Mouse (Mus musculus) common myeloid progenitor, adult 5-6 weeks (primary cell): Measurements from ENCODE around the gene Agbl5. TPM values are rescaled to one million over a fixed set of nuclear protein-coding genes. Genes with fewer than 3 reads are reported as not detected.

ENCODE experiments used
- ATAC-seq: replicated peaks from 2 replicates; pipeline ENCODE4 v1.8.0; 2016; ENCODE audit warnings: low read depth, mild to moderate bottlenecking, moderate TSS enrichment, inconsistent platforms; ENCODE audit not compliant: poor library complexity, severe bottlenecking
- total RNA-seq: library from RNA; stranded (forward); fragments of 200-1000, 187-1606 nt; gene quantifications from 2 replicates; pipeline ENCODE4 v1.2.3, GENCODE M21; 2017

Gene Agbl5
- total RNA-seq, 1 experiment from 2014 or later: 16.1 TPM

DNA sequence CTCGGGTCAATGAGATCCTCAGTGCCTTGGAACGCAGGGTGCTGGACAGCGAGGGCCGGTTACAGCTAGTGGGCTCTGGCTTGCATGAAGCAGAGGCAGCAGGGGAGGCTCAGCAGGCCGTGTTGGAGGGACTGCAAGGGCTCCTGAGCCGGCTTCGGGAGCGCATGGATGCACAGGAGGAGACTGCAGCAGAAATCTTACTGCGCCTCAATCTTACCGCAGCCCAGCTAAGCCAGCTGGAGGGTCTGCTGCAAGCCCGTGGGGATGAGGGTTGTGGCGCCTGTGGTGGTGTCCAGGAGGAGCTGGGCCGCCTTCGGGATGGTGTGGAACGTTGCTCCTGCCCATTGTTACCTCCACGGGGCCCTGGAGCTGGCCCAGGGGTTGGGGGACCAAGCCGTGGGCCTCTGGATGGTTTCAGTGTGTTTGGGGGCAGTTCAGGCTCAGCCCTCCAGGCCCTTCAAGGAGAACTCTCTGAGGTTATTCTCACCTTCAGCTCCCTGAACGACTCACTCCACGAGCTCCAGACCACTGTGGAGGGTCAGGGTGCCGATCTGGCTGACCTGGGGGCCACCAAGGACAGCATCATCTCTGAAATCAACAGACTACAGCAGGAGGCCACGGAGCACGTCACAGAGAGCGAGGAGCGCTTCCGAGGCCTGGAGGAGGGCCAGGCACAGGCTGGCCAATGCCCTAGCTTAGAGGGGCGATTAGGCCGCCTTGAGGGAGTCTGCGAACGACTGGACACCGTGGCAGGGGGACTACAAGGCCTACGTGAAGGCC is 29.6 kb downstream of the Agbl5 start:
- no peak for ATAC-seq

DNA sequence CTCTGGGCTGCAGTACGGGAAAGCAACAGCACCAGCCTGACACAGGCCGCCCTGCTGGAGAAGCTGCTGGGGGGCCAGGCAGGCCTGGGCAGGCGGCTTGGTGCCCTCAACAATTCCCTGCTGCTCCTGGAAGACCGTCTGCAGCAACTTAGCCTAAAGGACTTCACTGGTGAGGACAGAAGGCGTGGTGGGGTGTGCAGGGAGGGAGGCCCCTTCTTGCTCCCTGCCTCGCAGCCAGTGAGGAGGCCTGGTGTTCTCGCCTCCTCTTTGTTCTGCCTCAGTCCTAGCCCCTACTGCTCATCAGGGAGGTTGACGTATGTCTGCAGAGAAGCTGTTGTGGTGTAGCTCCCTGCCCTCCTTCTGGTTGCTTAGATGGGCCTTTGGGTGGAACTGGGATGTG is 30.2 kb downstream of the Agbl5 start:
- no peak for ATAC-seq

DNA sequence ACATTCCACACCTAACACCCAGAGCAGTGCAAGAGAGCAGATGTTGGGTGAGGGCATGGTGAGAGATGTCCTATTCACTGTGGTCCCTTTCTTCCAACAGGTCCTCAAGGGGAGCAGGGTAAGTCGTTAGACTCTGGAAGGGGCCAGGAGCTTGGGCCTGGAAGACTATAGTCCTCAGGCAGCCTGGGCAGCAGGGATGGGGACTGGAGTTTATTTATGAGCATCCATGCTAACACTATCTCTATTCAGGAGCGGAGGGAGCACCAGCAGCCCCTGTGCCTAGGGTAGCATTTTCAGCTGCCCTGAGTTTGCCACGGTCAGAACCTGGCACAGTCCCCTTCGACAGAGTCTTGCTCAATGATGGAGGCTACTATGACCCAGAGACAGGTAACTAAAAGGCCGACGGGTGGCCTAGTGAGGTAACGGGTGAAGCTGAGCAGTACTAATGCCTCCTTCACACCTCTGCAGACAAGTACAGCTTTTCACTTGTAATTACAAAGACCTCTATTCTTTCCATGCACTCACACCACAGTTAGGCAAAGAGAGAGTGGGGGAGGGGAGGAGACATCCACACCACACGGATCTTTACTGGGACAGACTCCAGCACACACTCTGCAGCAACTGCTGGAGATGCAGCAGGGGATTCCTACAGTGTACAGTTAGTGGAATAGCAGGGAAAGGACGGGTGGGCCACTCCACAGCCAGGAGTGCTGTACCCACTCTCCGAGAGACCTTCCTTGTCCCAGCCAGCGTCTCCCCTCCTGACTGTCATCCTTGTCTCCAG is 31.5 kb downstream of the Agbl5 start:
- no peak for ATAC-seq

DNA sequence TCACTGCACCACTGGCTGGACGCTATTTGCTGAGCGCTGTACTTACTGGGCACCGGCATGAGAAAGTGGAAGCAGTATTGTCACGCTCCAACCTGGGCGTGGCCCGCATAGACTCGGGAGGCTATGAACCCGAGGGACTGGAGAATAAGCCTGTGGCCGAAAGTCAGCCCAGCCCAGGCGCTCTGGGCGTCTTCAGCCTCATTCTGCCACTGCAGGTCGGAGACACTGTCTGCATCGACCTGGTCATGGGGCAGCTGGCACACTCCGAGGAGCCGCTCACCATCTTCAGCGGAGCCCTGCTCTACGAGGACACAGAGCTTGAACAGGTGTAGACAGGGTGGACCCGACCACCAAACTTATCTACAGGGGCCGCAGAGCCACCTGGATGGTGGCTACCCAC is 32.1 kb downstream of the Agbl5 start:
- no peak for ATAC-seq

DNA sequence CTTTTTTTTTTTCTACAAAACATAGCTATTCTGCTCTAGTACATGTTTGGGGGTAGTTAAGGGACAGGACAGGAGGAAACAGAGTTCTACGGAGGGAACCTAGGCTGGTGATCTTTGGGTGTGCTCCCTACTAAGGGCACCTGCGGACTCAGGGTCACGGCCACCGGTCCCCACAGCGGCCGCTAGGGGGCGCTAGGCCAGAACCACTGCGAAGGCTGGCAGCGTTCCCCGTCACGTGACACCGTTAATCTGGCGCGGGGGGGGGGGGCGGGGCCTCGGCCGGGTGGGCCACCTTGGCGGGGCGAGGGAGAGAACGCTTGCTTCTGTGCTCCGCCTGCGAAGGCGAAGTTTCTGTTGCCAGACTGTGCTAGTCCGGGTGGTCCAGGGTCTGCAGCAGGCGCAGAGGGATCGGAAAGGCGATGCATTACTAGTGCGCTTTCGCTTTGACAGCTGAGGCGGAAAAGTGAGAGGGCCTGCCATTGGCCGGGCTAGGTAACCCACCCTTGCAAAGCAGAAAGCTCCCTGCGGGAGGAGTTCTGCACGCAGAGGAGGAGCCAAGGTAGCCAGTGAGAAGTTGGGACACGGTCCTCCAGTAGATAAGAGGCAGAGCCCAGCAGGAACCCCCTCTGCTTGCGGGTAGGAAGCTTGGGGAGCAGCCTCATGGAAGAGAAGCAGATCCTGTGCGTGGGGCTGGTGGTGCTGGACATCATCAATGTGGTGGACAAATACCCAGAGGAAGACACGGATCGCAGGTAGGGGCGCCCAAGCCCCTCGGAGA is 33.0 kb downstream of the Agbl5 start, which contains the start of gene Khk:
Gene Khk, plus strand, starts transcription at position 176 of the 778 bp plus-strand sequence.
- ATAC-seq: peak; percentile 89

DNA sequence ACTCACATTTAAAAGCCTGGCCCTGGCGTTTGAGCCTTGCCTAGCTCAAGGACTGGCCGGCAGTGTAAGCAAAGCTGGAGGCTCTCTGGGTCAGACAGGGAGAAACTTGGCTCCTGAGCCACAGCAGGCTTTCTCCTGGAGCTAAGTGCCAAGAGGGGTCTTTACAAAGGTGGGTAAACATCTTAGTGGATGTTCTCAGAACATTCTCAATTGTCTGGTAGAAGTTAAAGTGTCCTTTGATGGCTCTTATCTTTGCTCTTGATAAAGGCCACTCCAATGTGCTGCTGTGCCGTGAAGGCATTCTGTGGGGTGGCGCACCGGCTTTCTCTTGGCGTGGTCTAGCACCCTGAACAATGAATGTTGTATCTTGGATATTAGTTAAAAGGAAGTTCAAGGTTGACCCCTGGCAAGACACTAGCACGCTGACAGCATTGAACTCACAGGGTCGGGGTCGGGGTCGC is 34.1 kb downstream of the Agbl5 start:
- ATAC-seq: no peak

DNA sequence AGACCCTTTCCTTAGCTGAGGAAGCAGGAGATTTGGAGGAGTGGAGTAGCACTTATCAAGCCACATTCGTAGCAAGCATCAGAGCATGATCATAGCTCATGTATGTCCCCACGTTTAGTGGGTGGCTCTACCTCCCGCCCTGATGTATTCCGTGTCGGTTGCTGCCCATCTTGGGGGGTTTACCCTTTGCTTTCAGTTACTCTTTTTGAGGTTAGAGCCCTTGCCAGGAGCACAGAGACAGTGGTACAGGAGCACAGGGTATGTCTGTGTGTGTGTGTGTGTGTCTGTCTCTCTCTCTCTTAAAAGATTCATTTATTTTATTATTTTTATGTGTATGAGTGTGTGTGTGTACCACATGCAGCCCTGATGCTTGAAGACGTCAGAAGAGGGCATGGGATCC is 34.6 kb downstream of the Agbl5 start:
- no peak for ATAC-seq

DNA sequence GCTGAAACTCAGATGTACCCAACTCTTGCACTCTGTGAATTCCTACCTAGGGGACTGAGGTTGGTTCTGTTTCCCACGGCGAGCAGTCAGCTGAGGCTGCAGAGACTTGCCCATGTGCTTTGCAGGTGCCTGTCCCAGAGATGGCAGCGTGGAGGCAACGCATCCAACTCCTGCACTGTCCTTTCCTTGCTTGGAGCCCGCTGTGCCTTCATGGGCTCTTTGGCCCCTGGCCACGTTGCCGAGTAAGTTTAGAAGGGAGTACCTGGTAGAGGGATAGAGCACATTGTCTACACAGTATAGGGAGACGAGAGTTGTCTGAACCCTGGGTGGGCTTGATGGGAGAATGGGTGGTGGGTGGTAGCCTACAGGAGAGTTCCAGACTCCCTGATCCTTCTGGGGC is 36.1 kb downstream of the Agbl5 start:
- no peak for ATAC-seq

DNA sequence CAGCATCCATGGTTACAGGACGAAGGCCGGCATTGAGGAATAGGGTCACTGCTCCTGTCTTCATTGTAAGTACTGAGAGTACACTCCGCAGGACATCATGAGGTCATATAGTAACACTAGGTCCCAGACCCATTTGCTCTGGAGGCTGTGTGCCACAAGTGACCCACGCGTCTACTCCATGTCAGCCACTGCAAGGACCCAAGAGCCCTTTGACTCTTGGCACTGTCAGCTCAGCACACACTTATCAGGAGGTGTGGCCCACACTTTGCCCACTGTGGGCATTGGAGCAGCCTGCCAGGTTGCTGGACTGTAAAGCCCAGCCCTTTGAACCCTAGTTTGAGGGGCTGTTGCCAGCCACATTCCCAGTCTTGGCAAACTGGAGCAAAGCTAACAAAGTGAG is 36.7 kb downstream of the Agbl5 start:
- ATAC-seq: no peak

DNA sequence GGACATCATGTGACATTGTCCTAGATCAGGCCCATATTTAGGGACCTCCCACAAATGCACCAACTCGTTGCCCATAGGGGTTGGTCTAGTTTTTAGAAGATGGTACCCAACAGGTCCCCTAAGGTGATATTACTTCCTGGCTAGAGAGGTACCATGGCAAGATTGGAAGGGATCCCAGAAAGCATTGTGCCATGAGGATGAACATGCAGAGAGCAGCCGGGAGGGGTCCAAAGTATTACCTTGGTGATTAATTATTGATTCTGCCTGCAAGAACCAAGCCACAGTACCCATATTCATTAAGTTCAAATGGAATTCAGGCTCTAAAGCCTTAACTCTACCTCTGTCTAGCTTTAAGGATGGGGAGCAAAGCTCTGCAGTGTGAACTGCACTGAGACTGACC is 37.6 kb downstream of the Agbl5 start:
- no peak for ATAC-seq

DNA sequence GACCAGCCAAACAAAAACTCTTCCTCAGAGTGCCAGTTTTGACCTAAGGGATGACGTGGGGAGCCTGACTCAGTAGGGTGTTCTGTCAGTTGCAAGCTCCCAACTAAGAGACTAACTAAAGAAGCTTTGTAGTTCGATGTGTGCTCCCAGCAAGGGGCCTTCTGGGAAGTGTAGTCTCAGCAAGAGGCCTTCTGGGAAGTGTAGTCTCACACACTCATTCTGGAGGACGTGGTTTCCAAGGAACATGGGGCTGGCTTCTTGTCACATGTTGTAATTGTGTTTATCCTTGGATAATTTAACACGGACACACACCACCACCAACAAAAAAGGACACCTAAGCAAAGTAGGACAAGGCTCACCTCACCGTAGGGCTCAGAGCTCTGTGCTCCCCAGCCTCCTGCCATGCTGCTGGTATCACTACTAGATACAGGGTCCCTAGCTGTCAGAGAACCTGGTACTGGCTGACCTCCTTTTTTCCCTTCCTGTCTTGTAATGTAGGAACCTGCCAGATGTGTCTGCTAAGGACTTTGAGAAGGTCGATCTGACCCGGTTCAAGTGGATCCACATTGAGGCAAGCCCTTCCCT is 39.5 kb downstream of the Agbl5 start:
- ATAC-seq: no peak

DNA sequence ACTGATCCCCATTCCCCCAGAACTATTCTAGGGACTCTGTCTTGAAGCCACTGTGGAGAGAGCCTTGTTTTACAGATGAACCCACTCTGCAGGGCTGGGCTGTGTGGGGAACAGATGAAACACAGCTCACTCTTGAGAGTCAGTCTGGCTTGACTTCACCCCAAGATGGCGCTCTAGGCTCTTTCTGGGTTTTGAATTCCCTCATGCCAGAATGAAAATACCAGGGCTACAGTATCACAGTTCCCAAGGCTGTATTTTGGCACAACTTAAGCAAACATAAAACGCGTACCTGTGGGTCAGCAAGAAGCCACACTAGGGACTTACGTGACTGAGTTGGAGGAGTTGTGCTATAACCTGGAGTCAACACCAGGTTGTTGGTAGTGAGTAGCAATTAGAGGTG is 41.6 kb downstream of the Agbl5 start:
- peak; percentile 63 for ATAC-seq

DNA sequence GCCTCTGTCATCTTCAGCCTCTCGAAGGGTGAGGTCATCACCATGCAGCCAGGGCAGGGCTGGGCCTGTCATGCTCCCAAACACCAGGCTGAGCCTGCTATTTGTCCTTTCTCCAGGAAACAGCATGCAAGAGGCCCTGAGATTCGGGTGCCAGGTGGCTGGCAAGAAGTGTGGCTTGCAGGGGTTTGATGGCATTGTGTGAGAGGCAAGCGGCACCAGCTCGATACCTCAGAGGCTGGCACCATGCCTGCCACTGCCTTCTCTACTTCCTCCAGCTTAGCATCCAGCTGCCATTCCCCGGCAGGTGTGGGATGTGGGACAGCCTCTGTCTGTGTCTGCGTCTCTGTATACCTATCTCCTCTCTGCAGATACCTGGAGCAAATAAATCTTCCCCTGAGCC is 42.4 kb downstream of the Agbl5 start:
- ATAC-seq: no peak

DNA sequence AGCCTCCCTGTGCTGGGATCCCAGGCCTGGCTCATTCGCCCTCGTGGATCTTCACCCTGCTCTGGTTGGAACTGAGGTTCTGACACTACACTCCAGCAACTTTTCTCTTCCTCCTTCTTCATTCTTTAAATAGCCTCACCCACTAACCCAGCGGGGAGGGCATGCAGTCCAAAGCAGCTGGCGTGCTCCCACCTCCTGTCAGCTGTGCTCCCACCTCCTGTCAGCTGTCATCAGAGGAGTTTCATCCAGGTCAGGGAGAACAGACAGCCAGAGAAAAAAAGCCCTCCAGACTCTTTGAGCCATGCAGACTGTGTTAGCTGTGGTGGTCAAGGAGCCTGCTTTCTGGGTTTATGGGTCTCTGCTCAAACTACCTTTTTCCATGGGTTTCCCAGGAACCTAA is 42.9 kb downstream of the Agbl5 start:
- no peak for ATAC-seq

DNA sequence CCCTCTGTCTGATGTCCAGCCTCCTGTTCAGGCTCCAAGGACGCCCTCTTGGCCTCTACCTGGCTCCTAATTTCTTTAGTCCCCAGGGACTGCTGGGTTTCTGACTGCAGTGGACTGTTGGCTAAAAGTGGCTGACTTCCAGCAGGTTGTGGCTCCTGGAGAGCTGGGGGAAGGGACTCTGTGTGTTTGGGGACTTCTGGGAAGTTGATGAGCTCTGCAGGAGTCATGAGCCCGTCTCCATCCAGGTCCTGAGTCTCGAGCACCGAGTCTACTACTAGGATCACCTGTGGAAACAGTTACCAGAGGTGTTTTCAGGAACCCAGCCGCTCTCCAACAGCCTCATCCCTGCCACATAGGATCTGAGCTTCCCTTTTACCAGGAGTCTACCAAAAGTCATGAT is 45.2 kb downstream of the Agbl5 start:
- ATAC-seq: no peak

DNA sequence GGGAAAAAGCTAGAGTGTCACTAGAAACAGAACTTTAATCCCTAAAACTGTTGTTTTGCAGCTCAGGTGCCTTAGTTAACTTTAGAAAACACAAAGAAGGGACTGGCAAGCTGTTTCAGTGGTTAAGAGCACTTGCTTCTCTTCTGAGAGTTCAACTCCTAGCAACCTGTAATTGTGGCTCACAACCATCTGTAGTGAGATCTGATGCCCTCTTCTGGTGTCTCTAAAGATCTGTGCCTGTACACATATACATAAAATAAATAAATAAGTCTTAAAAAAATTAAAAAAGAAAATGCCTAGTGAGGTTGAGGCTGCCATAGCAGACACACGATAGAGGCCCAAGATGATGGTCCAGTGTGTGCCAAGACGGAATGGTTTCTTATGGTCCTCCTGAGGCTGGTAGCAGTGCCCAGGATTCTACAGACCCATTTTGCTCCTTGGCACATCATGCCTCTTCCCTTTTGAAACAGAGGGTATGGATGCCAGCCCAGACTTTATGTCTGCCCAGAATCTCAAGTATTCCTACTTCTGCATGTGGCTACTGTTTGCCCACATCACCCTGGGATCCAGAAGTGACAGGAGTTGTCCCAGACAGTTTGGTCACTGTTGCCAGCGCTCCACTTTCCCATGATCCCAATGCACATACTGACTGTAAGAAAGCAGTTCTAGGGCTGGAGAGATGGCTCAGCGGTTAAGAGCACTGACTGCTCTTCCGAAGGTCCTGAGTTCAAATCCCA is 46.4 kb downstream of the Agbl5 start:
- ATAC-seq: no peak

DNA sequence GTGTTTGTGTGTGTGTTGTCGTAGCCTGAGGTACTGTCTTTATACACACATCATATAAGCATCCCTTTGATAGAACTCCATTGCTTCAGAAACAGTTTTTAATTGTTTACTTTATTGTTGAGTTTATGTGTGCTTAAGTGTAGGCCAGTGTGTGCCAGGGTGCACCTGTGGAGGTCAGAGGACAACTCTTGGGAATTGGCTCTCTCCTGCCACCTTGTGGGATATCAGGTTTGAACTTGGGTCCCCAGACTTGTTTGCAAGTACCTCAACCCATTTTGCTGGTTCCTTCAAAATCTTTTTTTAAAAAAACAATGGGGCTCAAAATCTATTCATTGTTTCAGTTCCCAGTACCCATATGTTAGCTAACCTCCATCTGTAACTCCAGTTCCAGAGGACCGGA is 54.5 kb downstream of the Agbl5 start:
- ATAC-seq: no peak

DNA sequence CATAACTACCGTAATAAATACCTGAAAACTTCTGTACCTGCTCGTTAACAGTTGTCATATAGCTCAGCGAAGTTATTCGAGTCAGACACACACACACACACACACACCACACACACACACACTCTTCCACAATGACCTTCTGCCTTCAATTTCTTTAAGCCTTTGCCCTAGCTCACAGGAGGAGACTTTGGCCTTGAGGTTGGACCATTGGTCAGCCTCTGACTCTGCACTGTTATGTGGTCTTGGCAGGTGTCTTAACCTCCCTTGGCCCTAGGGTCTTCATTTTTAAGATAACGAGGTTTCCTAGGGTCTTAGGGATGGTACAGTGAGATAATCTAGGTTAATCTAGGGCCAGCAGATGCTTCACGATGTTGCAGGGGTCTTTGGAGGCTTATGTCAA is 55.9 kb downstream of the Agbl5 start:
- ATAC-seq: no peak

DNA sequence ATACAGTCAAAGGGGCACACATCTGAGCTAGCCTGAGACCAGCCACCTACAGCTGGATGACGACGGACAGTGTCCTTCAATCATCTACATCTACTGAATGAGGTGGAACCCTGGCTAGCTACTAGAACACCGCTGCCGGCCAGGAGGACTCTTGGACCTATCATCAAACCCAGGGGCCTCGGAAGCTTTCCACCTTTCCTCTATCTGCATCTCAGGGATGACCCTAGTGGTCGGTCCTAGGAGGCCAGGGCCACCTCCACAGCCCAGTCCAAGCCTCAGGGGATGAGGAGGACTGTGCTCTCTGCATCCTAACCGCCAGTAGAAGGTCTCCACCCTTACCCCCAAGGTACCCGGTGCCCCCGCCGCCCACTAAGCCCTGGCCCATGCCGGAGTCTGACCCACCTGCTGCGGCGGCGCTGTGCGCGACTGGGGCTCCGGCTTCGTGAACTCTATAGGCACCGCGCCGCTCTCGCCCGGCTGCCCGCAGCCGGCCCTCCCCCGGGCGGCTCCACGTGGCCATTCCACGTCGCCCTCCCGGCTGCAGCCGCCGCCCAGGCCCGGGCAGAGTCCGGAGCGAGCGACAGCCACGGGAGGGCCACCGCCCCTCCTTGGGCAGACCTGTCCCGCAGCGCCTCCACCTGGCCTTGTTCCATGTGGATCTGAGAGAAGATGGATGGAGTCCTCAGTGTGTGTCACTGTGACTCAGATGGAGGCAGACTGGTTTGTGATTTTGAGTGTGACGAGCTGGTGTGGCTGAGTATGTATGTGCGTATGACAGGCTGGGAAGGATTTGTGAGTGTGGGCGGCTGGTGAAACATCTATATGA is 56.7 kb downstream of the Agbl5 start, which contains the start of gene Cgref1:
Gene Cgref1, minus strand, starts transcription at position 636 of the 826 bp plus-strand sequence.
- peak; percentile 20; the same call in 1 of the 2 replicates for ATAC-seq
